Mouse (Mus musculus): Measurements from ENCODE around the gene Cst9. TPM values are rescaled to one million over a fixed set of nuclear protein-coding genes. Genes with fewer than 3 reads are reported as not detected.

Gene Cst9
- total and polyA plus RNA-seq, 2 experiments, result not detected

- H3K27ac ChIP-seq (replicated peaks; ENCODE audit: insufficient read depth, low read depth, low read length), result peak overlapping the region; percentile 45; the same call in 1 of the 2 replicates
- no peak for DNase-seq (ENCODE audit: extremely low read depth, low read depth, low spot score)
- H3K27me3 ChIP-seq (ENCODE audit: control insufficient read depth, insufficient read depth, low read length), result no peaks in the 10 kb centered on the region
- no peak overlapping the region for H3K4me3 ChIP-seq (ENCODE audit: insufficient read depth, low read depth, low read length)
- H3K4me1 ChIP-seq (ENCODE audit: control insufficient read depth, insufficient read depth, low read length), result peaks cover 5% of the 10 kb centered on the region; the same call in 1 of the 2 replicates
- no peaks in the 10 kb centered on the region for H3K36me3 ChIP-seq (ENCODE audit: control insufficient read depth, insufficient read depth, low read length)
- 24% methylated on average over 2 of the region's 2 CpGs for WGBS
- no peaks in the 10 kb centered on the region for H3K79me2 ChIP-seq (ENCODE audit: control insufficient read depth, insufficient read depth, low read length)
- no peak overlapping the region for H3K9ac ChIP-seq (ENCODE audit: low read depth, low read length)
- no peak for TF ChIP-seq POLR2A (IDR thresholded peaks at IDR 0.05; ENCODE audit: extremely low read depth, insufficient read depth, low read length)
- TF ChIP-seq CTCF (IDR thresholded peaks at IDR 0.05; ENCODE audit: low read depth, low read length), result no peak
Measured at GRCm38 (mm10) chr2:148878641-148879130, 43.7 kb downstream of the Cst9 start.

- Histone ChIP-seq H3K79me2 (ENCODE audit: control insufficient read depth, insufficient read depth, low read length) (no peaks in the 10 kb centered on the region), H3K9ac (ENCODE audit: low read depth, low read length) (no peak overlapping the region), H3K36me3 (ENCODE audit: control insufficient read depth, insufficient read depth, low read length) (no peaks in the 10 kb centered on the region), H3K4me1 (ENCODE audit: control insufficient read depth, insufficient read depth, low read length) (peaks cover 2% of the 10 kb centered on the region; the same call in 1 of the 2 replicates), H3K27me3 (ENCODE audit: control insufficient read depth, insufficient read depth, low read length) (no peaks in the 10 kb centered on the region), H3K4me3 (ENCODE audit: insufficient read depth, low read depth, low read length) (no peak overlapping the region), H3K27ac (replicated peaks; ENCODE audit: insufficient read depth, low read depth, low read length) (peak overlapping the region; percentile 22)
- WGBS, result 78% methylated on average over 1 of the region's 1 CpGs
- no peak for DNase-seq (ENCODE audit: extremely low read depth, low read depth, low spot score)
- TF ChIP-seq CTCF (IDR thresholded peaks at IDR 0.05; ENCODE audit: low read depth, low read length), result no peak
- no peak for TF ChIP-seq POLR2A (IDR thresholded peaks at IDR 0.05; ENCODE audit: extremely low read depth, insufficient read depth, low read length)
Measured at GRCm38 (mm10) chr2:148879199-148879598, 44.3 kb downstream of the Cst9 start.

GRCm38 (mm10) chr2:148884738-148885137 is 49.8 kb downstream of the Cst9 start:
- TF ChIP-seq POLR2A (IDR thresholded peaks at IDR 0.05; ENCODE audit: extremely low read depth, insufficient read depth, low read length), result no peak
- no peak for TF ChIP-seq CTCF (IDR thresholded peaks at IDR 0.05; ENCODE audit: low read depth, low read length)
- no peaks in the 10 kb centered on the region for H3K27me3 ChIP-seq (ENCODE audit: control insufficient read depth, insufficient read depth, low read length)
- DNase-seq (ENCODE audit: extremely low read depth, low read depth, low spot score), result no peak
- H3K4me3 ChIP-seq (ENCODE audit: insufficient read depth, low read depth, low read length), result no peak overlapping the region
- H3K79me2 ChIP-seq (ENCODE audit: control insufficient read depth, insufficient read depth, low read length), result no peaks in the 10 kb centered on the region
- H3K9ac ChIP-seq (ENCODE audit: low read depth, low read length), result no peak overlapping the region
- H3K36me3 ChIP-seq (ENCODE audit: control insufficient read depth, insufficient read depth, low read length), result no peaks in the 10 kb centered on the region
- H3K27ac ChIP-seq (replicated peaks; ENCODE audit: insufficient read depth, low read depth, low read length), result no peak overlapping the region
- no peaks in the 10 kb centered on the region for H3K4me1 ChIP-seq (ENCODE audit: control insufficient read depth, insufficient read depth, low read length)

Other genes with a start within 250 kb of the Cst9 start
- gene Nxt1, start 162.5 kb upstream of the Cst9 start, total RNA-seq (2014; rRNA removed), result 10.3 and 13.0 TPM in 2 replicates
- gene Nxt1, start 162.5 kb upstream of the Cst9 start, polyA plus RNA-seq (2012; rRNA removed), result 11.7 and 15.0 TPM in 2 replicates
- 49.8 and 52.2 TPM in 2 replicates for gene Gzf1, start 154.1 kb upstream of the Cst9 start, total RNA-seq (2014; rRNA removed)
- 13.7 and 13.9 TPM in 2 replicates for gene Gzf1, start 154.1 kb upstream of the Cst9 start, polyA plus RNA-seq (2012; rRNA removed)
- gene Napb, start 102.7 kb upstream of the Cst9 start, total RNA-seq (2014; rRNA removed), result 1.7 TPM in 2 replicates
- 0.54 and 0.57 TPM in 2 replicates for gene Napb, start 102.7 kb upstream of the Cst9 start, polyA plus RNA-seq (2012; rRNA removed)
- not detected in 2 replicates for gene Cstl1, start 84.8 kb upstream of the Cst9 start, total RNA-seq (2014; rRNA removed)
- not detected in 2 replicates for gene Cstl1, start 84.8 kb upstream of the Cst9 start, polyA plus RNA-seq (2012; rRNA removed)
- not detected in 2 replicates for gene Cst11, start 63.6 kb upstream of the Cst9 start, total RNA-seq (2014; rRNA removed)
- gene Cst11, start 63.6 kb upstream of the Cst9 start, polyA plus RNA-seq (2012; rRNA removed), result not detected in 2 replicates
- gene 8030411F24Rik, start 53.1 kb upstream of the Cst9 start, total RNA-seq (2014; rRNA removed), result not detected in 2 replicates
- not detected in 2 replicates for gene 8030411F24Rik, start 53.1 kb upstream of the Cst9 start, polyA plus RNA-seq (2012; rRNA removed)
- gene Cst12, start 45.8 kb upstream of the Cst9 start, total RNA-seq (2014; rRNA removed), result not detected in 2 replicates
- not detected in 2 replicates for gene Cst12, start 45.8 kb upstream of the Cst9 start, polyA plus RNA-seq (2012; rRNA removed)
- not detected in 2 replicates for gene Cst8, start 36.4 kb upstream of the Cst9 start, total RNA-seq (2014; rRNA removed)
- gene Cst8, start 36.4 kb upstream of the Cst9 start, polyA plus RNA-seq (2012; rRNA removed), result not detected in 2 replicates
- not detected in 2 replicates for gene Cst13, start 15.1 kb upstream of the Cst9 start, total RNA-seq (2014; rRNA removed)
- gene Cst13, start 15.1 kb upstream of the Cst9 start, polyA plus RNA-seq (2012; rRNA removed), result not detected in 2 replicates
- 0.20 TPM in 1 of 2 replicates, not detected in the other for gene 9230104L09Rik, start 29.9 kb downstream of the Cst9 start, total RNA-seq (2014; rRNA removed)
- gene 9230104L09Rik, start 29.9 kb downstream of the Cst9 start, polyA plus RNA-seq (2012; rRNA removed), result not detected in 2 replicates
- 251 and 282 TPM in 2 replicates for gene Cst3, start 40.5 kb downstream of the Cst9 start, total RNA-seq (2014; rRNA removed)
- gene Cst3, start 40.5 kb downstream of the Cst9 start, polyA plus RNA-seq (2012; rRNA removed), result 436 and 441 TPM in 2 replicates
- not detected in 2 replicates for gene Gm1330, start 168.1 kb downstream of the Cst9 start, total RNA-seq (2014; rRNA removed)
- gene Gm1330, start 168.1 kb downstream of the Cst9 start, polyA plus RNA-seq (2012; rRNA removed), result not detected in 2 replicates
- not detected in 2 replicates for gene Gm10750, start 182.1 kb downstream of the Cst9 start, total RNA-seq (2014; rRNA removed)
- not detected in 2 replicates for gene Gm10750, start 182.1 kb downstream of the Cst9 start, polyA plus RNA-seq (2012; rRNA removed)

Measured in liver, adult 2 months (tissue).